Mouse (Mus musculus): ENCODE measurements around the gene Slc12a9. TPM values are rescaled to one million over a fixed set of nuclear protein-coding genes. Genes with fewer than 3 reads are reported as not detected.

The Slc12a9 gene
- total and polyA plus RNA-seq, 3 experiments = 3.0 to 11.1 (median 7.9) TPM

DNA sequence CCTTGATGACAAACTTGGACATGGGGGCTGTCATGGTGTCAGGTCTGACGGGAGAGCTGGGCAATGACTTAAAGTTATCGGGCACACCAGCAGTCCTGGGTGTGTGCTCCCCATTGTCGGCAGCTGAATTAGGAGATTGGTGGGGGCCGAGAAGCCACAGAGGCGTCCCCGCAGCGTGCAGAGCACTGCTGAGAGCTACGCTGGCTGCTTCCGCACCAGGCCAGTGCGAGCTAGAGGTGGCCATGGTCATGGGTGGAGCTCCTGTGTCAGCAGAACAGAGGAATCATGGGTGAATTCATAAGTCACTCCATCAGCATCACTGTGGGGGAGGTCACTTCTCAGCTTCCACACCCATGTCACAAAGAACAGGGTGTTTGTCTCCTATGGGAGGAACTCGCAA, 68.6 kb downstream of the Slc12a9 start:
- H3K9me3 ChIP-seq (replicated peaks; ENCODE audit: low read length) = no peaks in the 10 kb centered on the region

More for the DNA sequence above, 68.6 kb downstream of the Slc12a9 start:
- no peaks in the 10 kb centered on the region for H3K4me1 ChIP-seq (ENCODE audit: control insufficient read depth in 1 of 2, insufficient read depth in 2 of 2)
- TF ChIP-seq TCF12 (IDR thresholded peaks at IDR 0.05; ENCODE audit: low read depth, low read length) (no peak), HCFC1 (IDR thresholded peaks at IDR 0.05; ENCODE audit: low read depth, low read length) (no peak), GABPA (IDR thresholded peaks at IDR 0.05; ENCODE audit: insufficient replicate concordance, low read depth, low read length) (no peak), PAX5 (IDR thresholded peaks at IDR 0.05; ENCODE audit: low read length) (no peak), SIN3A (IDR thresholded peaks at IDR 0.05; ENCODE audit: low read length) (no peak), CTCF (conservative IDR thresholded peaks at IDR 0.05 in 1 of 2, IDR thresholded peaks at IDR 0.05 in 1 of 2; ENCODE audit: low read depth in 2 of 2, low read length in 2 of 2) (no peak), MAX (IDR thresholded peaks at IDR 0.05; ENCODE audit: low read length) (no peak), ZC3H11A (IDR thresholded peaks at IDR 0.05; ENCODE audit: low read depth, low read length) (no peak), MAFK (IDR thresholded peaks at IDR 0.05; ENCODE audit: insufficient replicate concordance, low read length) (no peak), MAZ (IDR thresholded peaks at IDR 0.05; ENCODE audit: low read depth, low read length) (no peak), USF1 (IDR thresholded peaks at IDR 0.05; ENCODE audit: low read depth, low read length) (no peak), ZNF384 (IDR thresholded peaks at IDR 0.05; ENCODE audit: low read depth, low read length) (no peak), E2F4 (IDR thresholded peaks at IDR 0.05; ENCODE audit: insufficient replicate concordance, low read depth, low read length) (no peak), JUN (IDR thresholded peaks at IDR 0.05; ENCODE audit: insufficient read depth, low read depth, low read length) (no peak)
- in situ Hi-C loops (cut with MboI; ENCODE audit: low pct_ligation_motif_present, low pct_unique_long_range_greater_than_20kb, low sequenced_read_pairs) = no loop called here
- H3K36me3 ChIP-seq (replicated peaks in 1 of 2; ENCODE audit: control insufficient read depth in 1 of 2, insufficient read depth in 1 of 2, low read length in 1 of 2) = no peaks in the 10 kb centered on the region
- DNase-seq (ENCODE audit: extremely low read depth) = no peak
- H3K4me2 ChIP-seq (ENCODE audit: insufficient read depth, low read depth, poor library complexity, severe bottlenecking) = no peak overlapping the region
- H3K4me3 ChIP-seq (replicated peaks in 1 of 3; ENCODE audit: low read depth in 2 of 3, low read length in 2 of 3, poor library complexity in 1 of 3) = no peak overlapping the region
- peaks cover 2% of the 10 kb centered on the region for H3K27me3 ChIP-seq (replicated peaks)
- no peak overlapping the region for H3K27ac ChIP-seq (ENCODE audit: insufficient read depth, low read depth)
- H3K9ac ChIP-seq (ENCODE audit: insufficient read depth, low read depth) = no peak overlapping the region
- H3K79me2 ChIP-seq (replicated peaks; ENCODE audit: control insufficient read depth, extremely low read depth, insufficient read depth, poor library complexity, severe bottlenecking) = no peaks in the 10 kb centered on the region
- dilution Hi-C loops (cut with MboI; ENCODE audit: extremely low pct_ligation_motif_present, extremely low pct_unique_long_range_greater_than_20kb, low sequenced_read_pairs) = no loop called here

Other genes with a start within 250 kb of the Slc12a9 start
- 11.8 and 12.9 TPM in 2 replicates for gene Trim56, start 217.4 kb downstream of the Slc12a9 start, total RNA-seq (2012; rRNA removed)
- 6.0 and 7.6 TPM in 2 replicates for gene Trim56, start 217.4 kb downstream of the Slc12a9 start, total RNA-seq (2014; rRNA removed)
- gene Trim56, start 217.4 kb downstream of the Slc12a9 start, polyA plus RNA-seq (2012; ENCODE audit: insufficient read length, low read depth) = 10.8 and 11.2 TPM in 2 replicates
- 0.17 TPM in 1 of 2 replicates, not detected in the other for gene Muc3, start 184.3 kb downstream of the Slc12a9 start, total RNA-seq (2012; rRNA removed)
- gene Muc3, start 184.3 kb downstream of the Slc12a9 start, total RNA-seq (2014; rRNA removed) = not detected in 2 replicates
- 0.13 TPM in 1 of 2 replicates, not detected in the other for gene Muc3, start 184.3 kb downstream of the Slc12a9 start, polyA plus RNA-seq (2012; ENCODE audit: insufficient read length, low read depth)
- gene Muc3a, start 121.2 kb downstream of the Slc12a9 start, total RNA-seq (2012; rRNA removed) = not detected in 2 replicates
- not detected in 2 replicates for gene Muc3a, start 121.2 kb downstream of the Slc12a9 start, total RNA-seq (2014; rRNA removed)
- gene Muc3a, start 121.2 kb downstream of the Slc12a9 start, polyA plus RNA-seq (2012; ENCODE audit: insufficient read length, low read depth) = not detected in 2 replicates
- 0.13 TPM in 2 replicates for gene Ache, start 46.1 kb downstream of the Slc12a9 start, total RNA-seq (2012; rRNA removed)
- gene Ache, start 46.1 kb downstream of the Slc12a9 start, total RNA-seq (2014; rRNA removed) = not detected in 2 replicates
- 0.11 and 0.23 TPM in 2 replicates for gene Ache, start 46.1 kb downstream of the Slc12a9 start, polyA plus RNA-seq (2012; ENCODE audit: insufficient read length, low read depth)
- gene Ufsp1, start 39.0 kb downstream of the Slc12a9 start, total RNA-seq (2012; rRNA removed) = 2.9 and 4.1 TPM in 2 replicates
- 0.91 and 1.6 TPM in 2 replicates for gene Ufsp1, start 39.0 kb downstream of the Slc12a9 start, total RNA-seq (2014; rRNA removed)
- gene Ufsp1, start 39.0 kb downstream of the Slc12a9 start, polyA plus RNA-seq (2012; ENCODE audit: insufficient read length, low read depth) = 4.4 and 5.2 TPM in 2 replicates
- gene Srrt, start 25.9 kb downstream of the Slc12a9 start, total RNA-seq (2012; rRNA removed) = 165 and 267 TPM in 2 replicates
- 148 and 183 TPM in 2 replicates for gene Srrt, start 25.9 kb downstream of the Slc12a9 start, total RNA-seq (2014; rRNA removed)
- 493 and 576 TPM in 2 replicates for gene Srrt, start 25.9 kb downstream of the Slc12a9 start, polyA plus RNA-seq (2012; ENCODE audit: insufficient read length, low read depth)
- 1.4 and 1.8 TPM in 2 replicates for gene Trip6, start 19.2 kb downstream of the Slc12a9 start, total RNA-seq (2012; rRNA removed)
- 0.81 and 0.86 TPM in 2 replicates for gene Trip6, start 19.2 kb downstream of the Slc12a9 start, total RNA-seq (2014; rRNA removed)
- 3.9 and 5.1 TPM in 2 replicates for gene Trip6, start 19.2 kb downstream of the Slc12a9 start, polyA plus RNA-seq (2012; ENCODE audit: insufficient read length, low read depth)
- 1.6 and 2.2 TPM in 2 replicates for gene Ephb4, start 16.5 kb upstream of the Slc12a9 start, total RNA-seq (2012; rRNA removed)
- 0.41 and 0.56 TPM in 2 replicates for gene Ephb4, start 16.5 kb upstream of the Slc12a9 start, total RNA-seq (2014; rRNA removed)
- 1.4 and 1.5 TPM in 2 replicates for gene Ephb4, start 16.5 kb upstream of the Slc12a9 start, polyA plus RNA-seq (2012; ENCODE audit: insufficient read length, low read depth)
- 0.04 TPM in 1 of 2 replicates, not detected in the other for gene Zan, start 143.5 kb upstream of the Slc12a9 start, total RNA-seq (2012; rRNA removed)
- gene Zan, start 143.5 kb upstream of the Slc12a9 start, total RNA-seq (2014; rRNA removed) = not detected in 2 replicates
- gene Zan, start 143.5 kb upstream of the Slc12a9 start, polyA plus RNA-seq (2012; ENCODE audit: insufficient read length, low read depth) = 0.10 and 0.78 TPM in 2 replicates
- gene Pop7, start 168.9 kb upstream of the Slc12a9 start, total RNA-seq (2012; rRNA removed) = 38.5 and 44.9 TPM in 2 replicates
- 44.2 and 44.9 TPM in 2 replicates for gene Pop7, start 168.9 kb upstream of the Slc12a9 start, total RNA-seq (2014; rRNA removed)
- 34.6 and 35.0 TPM in 2 replicates for gene Pop7, start 168.9 kb upstream of the Slc12a9 start, polyA plus RNA-seq (2012; ENCODE audit: insufficient read length, low read depth)
- gene Gigyf1, start 185.0 kb upstream of the Slc12a9 start, total RNA-seq (2012; rRNA removed) = 4.9 and 5.9 TPM in 2 replicates
- 0.98 and 1.3 TPM in 2 replicates for gene Gigyf1, start 185.0 kb upstream of the Slc12a9 start, total RNA-seq (2014; rRNA removed)
- 12.3 and 14.0 TPM in 2 replicates for gene Gigyf1, start 185.0 kb upstream of the Slc12a9 start, polyA plus RNA-seq (2012; ENCODE audit: insufficient read length, low read depth)
- not detected in 2 replicates for gene Epo, start 199.6 kb upstream of the Slc12a9 start, total RNA-seq (2012; rRNA removed)
- not detected in 2 replicates for gene Epo, start 199.6 kb upstream of the Slc12a9 start, total RNA-seq (2014; rRNA removed)
- not detected in 2 replicates for gene Epo, start 199.6 kb upstream of the Slc12a9 start, polyA plus RNA-seq (2012; ENCODE audit: insufficient read length, low read depth)
- gene Gnb2, start 199.9 kb upstream of the Slc12a9 start, total RNA-seq (2012; rRNA removed) = 388 and 480 TPM in 2 replicates
- 261 and 264 TPM in 2 replicates for gene Gnb2, start 199.9 kb upstream of the Slc12a9 start, total RNA-seq (2014; rRNA removed)
- 312 and 327 TPM in 2 replicates for gene Gnb2, start 199.9 kb upstream of the Slc12a9 start, polyA plus RNA-seq (2012; ENCODE audit: insufficient read length, low read depth)
- not detected in 2 replicates for gene Actl6b, start 219.9 kb upstream of the Slc12a9 start, total RNA-seq (2012; rRNA removed)
- not detected in 2 replicates for gene Actl6b, start 219.9 kb upstream of the Slc12a9 start, total RNA-seq (2014; rRNA removed)
- not detected in 2 replicates for gene Actl6b, start 219.9 kb upstream of the Slc12a9 start, polyA plus RNA-seq (2012; ENCODE audit: insufficient read length, low read depth)
- 1.3 and 2.2 TPM in 2 replicates for gene Tfr2, start 236.2 kb upstream of the Slc12a9 start, total RNA-seq (2012; rRNA removed)
- gene Tfr2, start 236.2 kb upstream of the Slc12a9 start, total RNA-seq (2014; rRNA removed) = 0.50 and 0.67 TPM in 2 replicates
- gene Tfr2, start 236.2 kb upstream of the Slc12a9 start, polyA plus RNA-seq (2012; ENCODE audit: insufficient read length, low read depth) = 1.1 and 2.2 TPM in 2 replicates